Mouse (Mus musculus): ENCODE measurements around the gene Pde10a. TPM values are rescaled to one million over a fixed set of nuclear protein-coding genes. Genes with fewer than 3 reads are reported as not detected.

Pde10a gene
- polyA plus RNA-seq, 1 experiment from 2014 or later: 1.8 TPM

DNA sequence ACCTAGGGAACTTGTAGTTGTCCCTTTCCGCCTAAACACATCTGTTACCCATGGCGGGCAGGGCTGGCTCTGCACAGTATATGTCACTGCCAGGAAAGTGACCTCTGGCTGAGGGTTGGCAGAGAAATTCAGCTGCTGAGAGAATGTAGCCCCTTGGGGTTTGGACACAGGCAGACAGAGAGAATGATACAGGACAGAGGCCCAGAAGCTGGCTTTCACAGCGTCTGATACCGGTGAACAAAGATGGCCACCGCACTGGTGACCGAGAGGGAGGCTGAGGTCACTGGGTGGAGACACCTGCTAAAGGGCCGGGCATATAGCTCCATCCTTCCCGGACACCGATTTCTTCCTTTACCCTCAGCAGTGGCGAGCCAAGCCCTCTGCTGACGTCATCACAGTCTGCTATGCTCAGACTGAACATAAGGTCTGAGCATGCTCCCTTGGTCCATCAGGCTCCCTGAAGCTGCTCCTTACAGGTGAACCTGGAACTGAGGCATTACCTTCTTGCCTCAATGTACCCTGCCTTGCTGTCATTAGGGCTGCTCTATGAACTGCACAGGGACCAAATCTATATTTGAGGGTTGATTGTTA lies 250.5 kb downstream of the Pde10a start:
- no peaks in the 10 kb centered on the region for H3K9me3 ChIP-seq (ENCODE audit: control insufficient read depth, low read length)
- no peak overlapping the region for H3K4me3 ChIP-seq (ENCODE audit: low read depth, low read length)
- no peak overlapping the region for H3K4me2 ChIP-seq
- 73% methylated on average over 11 of the region's 11 CpGs for WGBS
- no peaks in the 10 kb centered on the region for H3K36me3 ChIP-seq (ENCODE audit: control insufficient read depth, insufficient read depth, low read length)
- no peak for DNase-seq (ENCODE audit: low spot score)
- H3K27ac ChIP-seq (ENCODE audit: low read depth, low read length): no peak overlapping the region
- ATAC-seq (replicated peaks; ENCODE audit: low FRiP score): no peak
- H3K4me1 ChIP-seq (replicated peaks; ENCODE audit: control insufficient read depth, insufficient read depth, low read length): no peaks in the 10 kb centered on the region
- no peak overlapping the region for H3K9ac ChIP-seq (ENCODE audit: low read depth, low read length)
- H3K27me3 ChIP-seq (replicated peaks; ENCODE audit: control insufficient read depth, insufficient read depth, low read length): no peaks in the 10 kb centered on the region

DNA sequence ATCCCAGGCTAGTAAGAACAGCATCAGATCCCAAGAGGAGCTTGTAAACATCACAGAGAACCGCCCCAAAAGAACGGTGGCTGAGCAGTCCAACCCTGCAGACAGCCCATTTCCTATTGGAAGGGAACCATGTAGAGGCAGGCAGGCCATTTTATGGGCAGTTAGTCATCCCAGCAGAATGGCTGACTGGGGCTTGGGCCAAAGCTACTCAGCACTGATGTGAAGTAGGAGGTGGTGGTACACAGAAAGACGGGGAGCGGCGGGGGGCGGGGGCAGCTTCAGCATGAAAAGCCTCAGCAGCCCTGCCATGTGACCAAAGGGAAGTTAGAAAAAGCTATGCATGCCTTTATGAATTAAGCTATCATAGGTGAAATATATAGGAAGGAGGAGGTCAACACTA lies 252.5 kb downstream of the Pde10a start:
- Histone ChIP-seq H3K9me3 (ENCODE audit: control insufficient read depth, low read length) (no peaks in the 10 kb centered on the region), H3K27ac (ENCODE audit: low read depth, low read length) (no peak overlapping the region), H3K4me2 (no peak overlapping the region), H3K36me3 (ENCODE audit: control insufficient read depth, insufficient read depth, low read length) (no peaks in the 10 kb centered on the region), H3K9ac (ENCODE audit: low read depth, low read length) (no peak overlapping the region), H3K4me3 (ENCODE audit: low read depth, low read length) (no peak overlapping the region), H3K4me1 (replicated peaks; ENCODE audit: control insufficient read depth, insufficient read depth, low read length) (no peaks in the 10 kb centered on the region), H3K27me3 (replicated peaks; ENCODE audit: control insufficient read depth, insufficient read depth, low read length) (no peaks in the 10 kb centered on the region)
- 89% methylated on average over 6 of the region's 6 CpGs for WGBS
- DNase-seq (ENCODE audit: low spot score): no peak
- no peak for ATAC-seq (replicated peaks; ENCODE audit: low FRiP score)

DNA sequence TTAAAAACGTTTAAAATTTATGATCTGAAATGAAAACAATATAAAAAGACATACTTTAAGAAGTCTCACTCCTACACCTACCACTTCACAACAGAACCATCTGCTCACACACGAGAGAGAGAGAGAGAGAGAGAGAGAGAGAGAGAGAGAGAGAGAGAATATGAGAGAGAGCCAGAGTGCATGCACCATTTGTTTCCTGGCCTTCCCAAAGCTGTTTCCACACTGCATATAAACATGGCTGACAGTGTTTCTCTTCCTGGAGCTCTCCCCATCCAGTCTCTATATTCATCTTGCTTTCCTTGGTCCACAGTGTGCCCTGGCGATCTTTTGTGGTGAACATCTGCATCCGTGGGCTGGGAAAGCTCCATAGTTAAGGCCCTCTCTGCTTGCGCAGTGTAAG lies 253.7 kb downstream of the Pde10a start:
- Histone ChIP-seq H3K4me2 (no peak overlapping the region), H3K9ac (ENCODE audit: low read depth, low read length) (no peak overlapping the region), H3K36me3 (ENCODE audit: control insufficient read depth, insufficient read depth, low read length) (no peaks in the 10 kb centered on the region), H3K27ac (ENCODE audit: low read depth, low read length) (no peak overlapping the region), H3K9me3 (ENCODE audit: control insufficient read depth, low read length) (no peaks in the 10 kb centered on the region), H3K27me3 (replicated peaks; ENCODE audit: control insufficient read depth, insufficient read depth, low read length) (no peaks in the 10 kb centered on the region), H3K4me3 (ENCODE audit: low read depth, low read length) (no peak overlapping the region), H3K4me1 (replicated peaks; ENCODE audit: control insufficient read depth, insufficient read depth, low read length) (no peaks in the 10 kb centered on the region)
- 62% methylated on average over 5 of the region's 5 CpGs for WGBS
- DNase-seq (ENCODE audit: low spot score) (no peak), ATAC-seq (replicated peaks; ENCODE audit: low FRiP score) (no peak)

DNA sequence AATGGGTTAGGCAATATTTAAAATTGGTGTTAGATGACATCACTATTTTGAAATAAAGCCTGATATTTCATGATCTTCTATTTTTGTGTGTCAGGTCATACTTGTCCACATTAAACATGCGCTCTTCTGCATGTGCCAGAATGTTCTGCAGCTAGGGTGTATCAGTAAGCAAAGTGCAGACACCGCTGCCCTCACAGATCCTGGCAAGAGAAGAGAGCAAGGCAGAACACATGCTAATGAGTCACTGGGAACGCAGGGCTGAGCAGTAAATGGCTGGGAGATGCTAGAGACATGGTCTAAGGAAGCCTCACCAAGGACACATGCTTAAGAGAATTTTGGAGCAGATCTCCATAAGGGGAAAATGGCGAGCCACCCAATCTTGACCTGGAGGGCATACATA lies 255.3 kb downstream of the Pde10a start:
- WGBS: 74% methylated on average over 4 of the region's 4 CpGs
- no peak for DNase-seq (ENCODE audit: low spot score)
- Histone ChIP-seq H3K9me3 (ENCODE audit: control insufficient read depth, low read length) (no peaks in the 10 kb centered on the region), H3K4me3 (ENCODE audit: low read depth, low read length) (no peak overlapping the region), H3K9ac (ENCODE audit: low read depth, low read length) (no peak overlapping the region), H3K27me3 (replicated peaks; ENCODE audit: control insufficient read depth, insufficient read depth, low read length) (no peaks in the 10 kb centered on the region), H3K27ac (ENCODE audit: low read depth, low read length) (no peak overlapping the region), H3K4me1 (replicated peaks; ENCODE audit: control insufficient read depth, insufficient read depth, low read length) (no peaks in the 10 kb centered on the region), H3K4me2 (no peak overlapping the region), H3K36me3 (ENCODE audit: control insufficient read depth, insufficient read depth, low read length) (no peaks in the 10 kb centered on the region)
- no peak for ATAC-seq (replicated peaks; ENCODE audit: low FRiP score)

DNA sequence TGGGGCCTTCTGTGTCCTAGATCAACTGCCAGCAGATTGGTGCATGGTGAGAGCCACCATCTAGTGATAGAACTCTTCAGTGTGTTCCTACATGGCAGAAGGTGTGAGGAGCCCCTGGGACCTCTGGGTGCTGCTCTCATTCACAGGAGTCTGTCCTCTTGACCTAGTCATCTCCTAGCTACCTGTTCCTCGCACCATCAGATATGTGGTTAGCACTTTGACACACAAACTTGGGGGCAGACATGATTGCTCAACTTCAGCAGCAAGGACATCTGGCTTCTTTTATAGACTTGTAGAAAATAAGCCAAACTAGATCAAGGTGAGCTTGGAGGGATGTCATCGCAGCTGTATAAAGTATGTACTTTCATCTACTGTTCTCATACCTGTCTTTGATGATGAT lies 255.9 kb downstream of the Pde10a start:
- DNase-seq (ENCODE audit: low spot score): no peak
- Histone ChIP-seq H3K9ac (ENCODE audit: low read depth, low read length) (no peak overlapping the region), H3K27me3 (replicated peaks; ENCODE audit: control insufficient read depth, insufficient read depth, low read length) (no peaks in the 10 kb centered on the region), H3K4me1 (replicated peaks; ENCODE audit: control insufficient read depth, insufficient read depth, low read length) (no peaks in the 10 kb centered on the region), H3K4me3 (ENCODE audit: low read depth, low read length) (no peak overlapping the region), H3K36me3 (ENCODE audit: control insufficient read depth, insufficient read depth, low read length) (no peaks in the 10 kb centered on the region), H3K4me2 (no peak overlapping the region), H3K27ac (ENCODE audit: low read depth, low read length) (no peak overlapping the region), H3K9me3 (ENCODE audit: control insufficient read depth, low read length) (no peaks in the 10 kb centered on the region)
- no peak for ATAC-seq (replicated peaks; ENCODE audit: low FRiP score)
- 72% methylated on average over 2 of the region's 2 CpGs for WGBS

DNA sequence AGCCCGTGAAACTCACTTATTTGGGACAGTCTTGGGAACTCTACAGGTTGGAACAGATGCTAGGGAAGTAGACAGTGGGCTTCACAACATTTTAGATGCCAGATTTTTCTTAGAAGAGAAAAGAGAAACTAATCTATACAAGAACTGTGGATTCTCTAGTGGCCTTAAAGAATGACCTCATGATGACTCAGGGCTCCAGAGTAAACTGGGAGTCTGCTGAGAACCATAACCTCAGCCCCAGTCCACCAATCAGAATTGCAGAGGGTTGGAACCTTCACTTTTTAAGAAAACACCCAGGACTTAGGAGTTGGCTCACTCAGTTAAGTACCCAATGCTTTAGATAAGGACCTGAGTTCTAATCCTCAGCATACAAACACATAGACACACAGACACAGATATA lies 256.4 kb downstream of the Pde10a start:
- Histone ChIP-seq H3K4me2 (no peak overlapping the region), H3K9ac (ENCODE audit: low read depth, low read length) (no peak overlapping the region), H3K36me3 (ENCODE audit: control insufficient read depth, insufficient read depth, low read length) (no peaks in the 10 kb centered on the region), H3K9me3 (ENCODE audit: control insufficient read depth, low read length) (no peaks in the 10 kb centered on the region), H3K27me3 (replicated peaks; ENCODE audit: control insufficient read depth, insufficient read depth, low read length) (no peaks in the 10 kb centered on the region), H3K4me1 (replicated peaks; ENCODE audit: control insufficient read depth, insufficient read depth, low read length) (no peaks in the 10 kb centered on the region), H3K27ac (ENCODE audit: low read depth, low read length) (no peak overlapping the region), H3K4me3 (ENCODE audit: low read depth, low read length) (no peak overlapping the region)
- no peak for ATAC-seq (replicated peaks; ENCODE audit: low FRiP score)
- no peak for DNase-seq (ENCODE audit: low spot score)
- WGBS: 58% methylated on average over 1 of the region's 1 CpGs

DNA sequence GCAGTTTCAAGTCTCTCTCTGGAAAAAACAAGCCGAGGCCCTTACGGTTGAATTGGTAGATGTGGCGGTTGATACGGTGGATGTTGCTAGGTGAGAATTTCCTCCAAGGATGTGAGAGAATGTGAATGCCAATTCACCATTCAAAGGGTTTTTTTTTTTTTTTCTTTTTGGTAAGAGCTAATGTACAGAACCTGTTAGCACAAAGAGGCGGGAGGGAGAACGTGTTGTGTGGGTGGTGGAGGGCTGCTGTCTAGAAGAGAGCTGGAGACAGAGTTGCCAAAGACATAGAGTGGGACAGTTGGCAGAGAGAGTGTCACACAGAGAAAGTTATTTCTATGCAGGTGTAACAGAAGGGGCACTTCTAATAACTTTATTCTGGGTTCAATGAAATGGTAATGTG lies 260.7 kb downstream of the Pde10a start:
- Histone ChIP-seq H3K4me1 (replicated peaks; ENCODE audit: control insufficient read depth, insufficient read depth, low read length) (no peaks in the 10 kb centered on the region), H3K9me3 (ENCODE audit: control insufficient read depth, low read length) (no peaks in the 10 kb centered on the region), H3K9ac (ENCODE audit: low read depth, low read length) (no peak overlapping the region), H3K27me3 (replicated peaks; ENCODE audit: control insufficient read depth, insufficient read depth, low read length) (no peaks in the 10 kb centered on the region), H3K4me2 (no peak overlapping the region), H3K4me3 (ENCODE audit: low read depth, low read length) (no peak overlapping the region), H3K27ac (ENCODE audit: low read depth, low read length) (no peak overlapping the region), H3K36me3 (ENCODE audit: control insufficient read depth, insufficient read depth, low read length) (no peaks in the 10 kb centered on the region)
- 88% methylated on average over 6 of the region's 6 CpGs for WGBS
- no peak for ATAC-seq (replicated peaks; ENCODE audit: low FRiP score)
- no peak for DNase-seq (ENCODE audit: low spot score)

DNA sequence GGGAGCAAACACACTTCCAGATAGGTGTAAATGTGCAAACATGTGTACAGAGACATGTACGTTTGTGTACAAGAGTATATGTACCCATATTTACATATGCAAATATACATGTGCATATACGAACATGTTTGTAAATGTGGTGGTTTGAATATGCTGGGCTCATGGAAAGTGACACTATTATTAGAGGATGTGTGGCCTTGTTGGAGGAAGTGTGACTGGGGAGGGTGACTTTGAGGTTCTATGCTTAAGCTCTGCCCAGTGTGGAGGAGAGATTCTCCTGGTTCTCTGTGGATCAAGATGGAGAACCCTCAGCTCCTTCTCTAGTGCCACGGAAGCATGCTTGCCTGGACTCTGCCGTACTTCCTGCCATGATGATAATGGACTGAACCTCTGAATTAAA lies 261.3 kb downstream of the Pde10a start:
- Histone ChIP-seq H3K4me2 (no peak overlapping the region), H3K4me1 (replicated peaks; ENCODE audit: control insufficient read depth, insufficient read depth, low read length) (no peaks in the 10 kb centered on the region), H3K36me3 (ENCODE audit: control insufficient read depth, insufficient read depth, low read length) (no peaks in the 10 kb centered on the region), H3K9me3 (ENCODE audit: control insufficient read depth, low read length) (no peaks in the 10 kb centered on the region), H3K4me3 (ENCODE audit: low read depth, low read length) (no peak overlapping the region), H3K27me3 (replicated peaks; ENCODE audit: control insufficient read depth, insufficient read depth, low read length) (no peaks in the 10 kb centered on the region), H3K27ac (ENCODE audit: low read depth, low read length) (no peak overlapping the region), H3K9ac (ENCODE audit: low read depth, low read length) (no peak overlapping the region)
- DNase-seq (ENCODE audit: low spot score): no peak
- WGBS: 79% methylated on average over 4 of the region's 4 CpGs
- no peak for ATAC-seq (replicated peaks; ENCODE audit: low FRiP score)

DNA sequence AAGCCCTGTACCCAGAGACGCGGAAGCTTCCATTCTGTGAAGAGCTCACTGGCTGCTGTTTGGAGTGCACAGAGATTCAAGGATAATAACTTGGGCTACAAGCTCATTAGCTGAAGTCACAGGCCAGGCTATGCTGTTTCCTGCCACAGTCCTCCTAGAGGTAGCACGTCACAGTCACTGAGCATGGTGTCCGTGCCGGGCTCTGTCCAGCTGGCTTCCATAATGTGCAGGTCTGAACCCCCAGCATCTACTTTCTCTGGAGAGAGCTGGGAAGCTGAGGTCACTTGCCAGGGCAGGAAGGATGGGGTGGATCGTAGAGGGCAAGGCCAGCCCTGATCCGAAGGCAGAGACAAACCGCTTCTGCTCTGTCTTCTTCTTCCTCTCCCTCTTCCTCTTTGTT lies 262.6 kb downstream of the Pde10a start:
- 0 out of 2 replicates have a peak, but pooled peaks cover 3% of the 10 kb centered on the region for H3K27me3 ChIP-seq (replicated peaks; ENCODE audit: control insufficient read depth, insufficient read depth, low read length)
- H3K27ac ChIP-seq (ENCODE audit: low read depth, low read length): no peak overlapping the region
- H3K36me3 ChIP-seq (ENCODE audit: control insufficient read depth, insufficient read depth, low read length): no peaks in the 10 kb centered on the region
- no peaks in the 10 kb centered on the region for H3K9me3 ChIP-seq (ENCODE audit: control insufficient read depth, low read length)
- ATAC-seq (replicated peaks; ENCODE audit: low FRiP score) (no peak), DNase-seq (ENCODE audit: low spot score) (no peak)
- no peaks in the 10 kb centered on the region for H3K4me1 ChIP-seq (replicated peaks; ENCODE audit: control insufficient read depth, insufficient read depth, low read length)
- H3K4me2 ChIP-seq: no peak overlapping the region
- H3K4me3 ChIP-seq (ENCODE audit: low read depth, low read length): no peak overlapping the region
- 63% methylated on average over 8 of the region's 8 CpGs for WGBS
- H3K9ac ChIP-seq (ENCODE audit: low read depth, low read length): no peak overlapping the region
